Mouse (Mus musculus): ENCODE results near the gene Orai2.

GRCm38 (mm10) chr5:136213716-136214115 lies 43.2 kb upstream of the Orai2 start:
- TF ChIP-seq CTCF (IDR thresholded peaks at IDR 0.05; ENCODE audit: low read depth, low read length) (no peak), TAL1 (conservative IDR thresholded peaks at IDR 0.05; ENCODE audit: low read depth, low read length) (no peak), GATA1 (IDR thresholded peaks at IDR 0.05; ENCODE audit: borderline replicate concordance, low read length) (no peak), GATA2 (IDR thresholded peaks at IDR 0.05; ENCODE audit: borderline replicate concordance, low read depth, low read length) (no peak), POLR2AphosphoS5 (IDR thresholded peaks at IDR 0.05; ENCODE audit: insufficient replicate concordance, low read depth, low read length) (no peak)

Measured in G1E (cell line).